Mouse (Mus musculus) neutrophil, adult 5-6 weeks (primary cell): ENCODE measurements around the gene Podn. TPM values are rescaled to one million over a fixed set of nuclear protein-coding genes. Genes with fewer than 3 reads are reported as not detected.

Experiments
- ATAC-seq: fragments of 151-379, 151-347 bp; 2 replicates; pipeline ENCODE4 v1.8.0; 2017; ENCODE audit warnings: mild to moderate bottlenecking, moderate TSS enrichment; ENCODE audit not compliant: insufficient number of reproducible peaks, poor library complexity, low FRiP score, severe bottlenecking; ENCODE audit errors: extremely low read depth
- total RNA-seq: library from RNA; stranded (forward); fragments of 200-1000 nt; gene quantifications from 2 replicates; pipeline ENCODE4 v1.2.3, GENCODE M21; 2017

The Podn gene
- total RNA-seq, 1 experiment from 2014 or later, result 0.35 TPM

GRCm38 (mm10) chr4:108018241-108018923 is 77.9 kb downstream of the Podn start:
- no peak for ATAC-seq

GRCm38 (mm10) chr4:108017839-108018238 is 78.4 kb downstream of the Podn start:
- ATAC-seq, result no peak

GRCm38 (mm10) chr4:108016321-108016720 is 79.9 kb downstream of the Podn start:
- no peak for ATAC-seq

- no peak for ATAC-seq
Measured at GRCm38 (mm10) chr4:108015067-108015765, 81.0 kb downstream of the Podn start.

GRCm38 (mm10) chr4:108014466-108014865 is 81.8 kb downstream of the Podn start:
- ATAC-seq, result no peak

- ATAC-seq, result no peak
Measured at GRCm38 (mm10) chr4:108008541-108008940, 87.7 kb downstream of the Podn start.

- ATAC-seq, result no peak
Measured at GRCm38 (mm10) chr4:108007532-108008103, 88.6 kb downstream of the Podn start.

- no peak for ATAC-seq
Measured at GRCm38 (mm10) chr4:108005328-108005727, 90.9 kb downstream of the Podn start.

- no peak for ATAC-seq
Measured at GRCm38 (mm10) chr4:107999380-107999779, 96.9 kb downstream of the Podn start.

GRCm38 (mm10) chr4:107998641-107999332 is 97.5 kb downstream of the Podn start:
- no peak for ATAC-seq

GRCm38 (mm10) chr4:107996418-107996986 is 99.7 kb downstream of the Podn start:
- ATAC-seq, result no peak

- no peak for ATAC-seq
Measured at GRCm38 (mm10) chr4:107995727-107996126, 100.5 kb downstream of the Podn start.

- ATAC-seq, result no peak
Measured at GRCm38 (mm10) chr4:107995011-107995410, 101.2 kb downstream of the Podn start.

GRCm38 (mm10) chr4:107991879-107992278 is 104.4 kb downstream of the Podn start:
- ATAC-seq, result no peak

GRCm38 (mm10) chr4:107990818-107991217 is 105.4 kb downstream of the Podn start:
- no peak for ATAC-seq

GRCm38 (mm10) chr4:107988931-107989330 is 107.3 kb downstream of the Podn start:
- peak; percentile 45; the same call in 1 of the 2 replicates for ATAC-seq

- ATAC-seq, result no peak
Measured at GRCm38 (mm10) chr4:107986386-107987168, 109.7 kb downstream of the Podn start.

- no peak for ATAC-seq
Measured at GRCm38 (mm10) chr4:107985812-107986211, 110.4 kb downstream of the Podn start.
